Mouse (Mus musculus): Measurements from ENCODE around the gene Rasal1. TPM values are rescaled to one million over a fixed set of nuclear protein-coding genes. Genes with fewer than 3 reads are reported as not detected.

Rasal1 gene
- polyA plus RNA-seq, 1 experiment from 2014 or later, result 0.08 TPM

DNA sequence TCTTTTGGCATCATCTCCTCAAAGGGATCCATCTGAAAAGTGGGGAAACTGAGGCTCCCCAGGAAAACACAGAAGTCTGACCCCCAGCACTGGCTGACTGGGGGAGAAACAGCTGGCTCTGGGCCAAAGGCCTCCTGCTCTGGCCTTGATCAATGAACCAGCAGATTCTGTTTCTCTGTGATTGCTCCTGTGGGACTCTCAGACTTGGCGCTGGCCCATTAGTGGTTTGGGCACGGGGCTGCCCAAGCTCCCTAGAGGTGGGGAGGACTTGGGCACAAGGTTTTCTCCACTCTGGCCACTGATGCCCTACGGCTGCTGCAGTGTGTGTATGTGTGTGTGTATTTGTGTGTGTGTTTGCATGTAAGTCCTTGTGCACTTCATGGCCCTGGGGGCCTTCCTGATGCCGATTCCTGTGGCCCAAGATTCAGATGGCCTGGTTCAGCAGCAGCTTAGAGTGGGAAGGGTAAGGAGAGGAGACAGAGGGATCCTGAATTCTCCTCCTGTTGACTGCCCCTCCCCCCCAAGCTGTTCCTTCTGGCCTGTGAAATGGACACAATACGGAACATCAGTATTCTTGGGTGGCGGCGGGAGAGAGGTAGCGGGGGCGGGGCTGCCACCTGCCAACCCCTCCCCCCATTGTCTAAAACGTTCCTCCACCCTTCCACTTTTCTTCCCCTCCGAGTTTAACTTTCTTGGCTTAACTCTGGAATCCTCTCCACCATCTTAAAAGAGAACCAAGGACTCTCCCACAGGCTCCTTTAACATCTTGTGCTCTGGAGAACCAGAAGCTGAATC lies 52.6 kb downstream of the Rasal1 start:
- Histone ChIP-seq H3K4me3 (ENCODE audit: low read depth, low read length) (no peak overlapping the region), H3K9ac (ENCODE audit: low read length) (no peak overlapping the region), H3K9me3 (ENCODE audit: control insufficient read depth, low read length) (no peaks in the 10 kb centered on the region), H3K27ac (replicated peaks) (no peak overlapping the region), H3K4me2 (replicated peaks; ENCODE audit: low read depth) (no peak overlapping the region), H3K4me1 (replicated peaks; ENCODE audit: control insufficient read depth, insufficient read depth) (no peaks in the 10 kb centered on the region), H3K36me3 (ENCODE audit: control insufficient read depth, insufficient read depth, low read length) (no peaks in the 10 kb centered on the region), H3K27me3 (ENCODE audit: control insufficient read depth, insufficient read depth, low read length) (no peaks in the 10 kb centered on the region)
- no peak for ATAC-seq (ENCODE audit: low FRiP score, low TSS enrichment)
- TF ChIP-seq CTCF (IDR thresholded peaks at IDR 0.05; ENCODE audit: low read depth), result no peak
- no peak for DNase-seq (ENCODE audit: low spot score)
- 66% methylated on average over 11 of the region's 11 CpGs for WGBS

DNA sequence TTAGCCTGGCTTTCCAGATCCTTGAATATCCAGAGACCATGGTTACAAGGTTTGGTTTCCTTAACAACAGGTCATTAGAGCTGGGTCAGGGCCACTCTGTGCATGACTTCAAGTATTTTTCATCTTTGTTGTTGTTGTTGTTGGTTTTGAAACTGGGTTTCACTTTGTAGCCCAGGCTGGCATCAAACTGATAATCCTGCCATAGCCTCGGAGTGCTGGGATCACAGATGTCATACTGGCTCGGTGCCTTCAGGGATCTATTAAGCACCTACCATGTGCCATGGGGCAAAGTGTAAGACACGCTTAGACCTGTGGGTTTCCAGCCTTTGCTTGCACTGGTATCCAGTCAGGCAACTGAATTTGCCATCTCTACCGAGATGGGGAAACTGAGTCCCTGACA lies 53.8 kb downstream of the Rasal1 start:
- Histone ChIP-seq H3K4me2 (replicated peaks; ENCODE audit: low read depth) (no peak overlapping the region), H3K9me3 (ENCODE audit: control insufficient read depth, low read length) (no peaks in the 10 kb centered on the region), H3K27me3 (ENCODE audit: control insufficient read depth, insufficient read depth, low read length) (no peaks in the 10 kb centered on the region), H3K4me1 (replicated peaks; ENCODE audit: control insufficient read depth, insufficient read depth) (no peaks in the 10 kb centered on the region), H3K36me3 (ENCODE audit: control insufficient read depth, insufficient read depth, low read length) (no peaks in the 10 kb centered on the region), H3K9ac (ENCODE audit: low read length) (no peak overlapping the region), H3K4me3 (ENCODE audit: low read depth, low read length) (no peak overlapping the region), H3K27ac (replicated peaks) (no peak overlapping the region)
- 68% methylated on average over 4 of the region's 4 CpGs for WGBS
- TF ChIP-seq CTCF (IDR thresholded peaks at IDR 0.05; ENCODE audit: low read depth) (no peak), EP300 (optimal IDR thresholded peaks at IDR 0.05) (no peak)
- ATAC-seq (ENCODE audit: low FRiP score, low TSS enrichment) (no peak), DNase-seq (ENCODE audit: low spot score) (no peak)

DNA sequence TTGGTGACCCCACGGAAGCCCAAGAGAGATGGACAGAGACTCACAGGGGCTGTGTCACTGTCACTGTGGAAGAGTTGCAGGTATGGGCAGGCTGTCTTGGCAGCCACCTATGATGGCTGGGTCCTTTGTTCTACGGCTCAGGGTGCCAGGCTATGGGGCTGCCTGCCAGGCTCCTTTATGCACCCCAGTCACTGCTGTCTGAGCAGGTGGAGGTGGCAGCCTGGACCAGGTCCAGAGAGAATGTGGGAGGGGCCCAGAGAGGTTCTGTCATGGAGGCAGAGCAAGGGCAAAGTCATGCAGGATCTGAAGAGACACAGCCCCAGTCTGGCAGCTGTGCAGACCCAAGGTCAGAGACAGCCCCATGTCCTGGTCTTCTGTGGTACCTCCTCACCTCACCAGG lies 54.4 kb downstream of the Rasal1 start:
- Histone ChIP-seq H3K36me3 (ENCODE audit: control insufficient read depth, insufficient read depth, low read length) (no peaks in the 10 kb centered on the region), H3K4me1 (replicated peaks; ENCODE audit: control insufficient read depth, insufficient read depth) (no peaks in the 10 kb centered on the region), H3K4me2 (replicated peaks; ENCODE audit: low read depth) (no peak overlapping the region), H3K9ac (ENCODE audit: low read length) (no peak overlapping the region), H3K27me3 (ENCODE audit: control insufficient read depth, insufficient read depth, low read length) (no peaks in the 10 kb centered on the region), H3K27ac (replicated peaks) (no peak overlapping the region), H3K9me3 (ENCODE audit: control insufficient read depth, low read length) (no peaks in the 10 kb centered on the region), H3K4me3 (ENCODE audit: low read depth, low read length) (no peak overlapping the region)
- DNase-seq (ENCODE audit: low spot score), result no peak
- no peak for ATAC-seq (ENCODE audit: low FRiP score, low TSS enrichment)
- 53% methylated on average over 2 of the region's 2 CpGs for WGBS
- TF ChIP-seq CTCF (IDR thresholded peaks at IDR 0.05; ENCODE audit: low read depth), result no peak

DNA sequence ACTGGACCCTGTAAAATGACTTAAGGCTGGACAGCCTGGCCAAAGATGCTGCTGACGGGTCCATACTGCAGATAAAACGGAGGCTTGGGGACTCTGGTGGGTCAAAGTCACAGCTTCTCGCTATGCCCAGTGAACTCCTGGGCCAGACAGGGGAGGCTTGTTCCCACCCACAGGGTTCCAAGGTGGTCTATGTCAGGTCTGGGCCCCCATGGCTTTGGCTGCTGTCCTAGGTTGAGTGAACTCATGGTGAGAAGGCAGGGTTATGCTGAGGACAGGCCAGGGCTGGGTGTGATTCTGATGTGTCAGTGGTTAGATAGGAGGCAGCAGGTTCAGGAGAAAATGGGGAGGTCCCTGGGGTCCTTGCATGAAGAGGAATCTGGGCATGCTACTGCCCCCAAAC lies 55.0 kb downstream of the Rasal1 start:
- Histone ChIP-seq H3K27ac (replicated peaks) (no peak overlapping the region), H3K4me2 (replicated peaks; ENCODE audit: low read depth) (no peak overlapping the region), H3K9ac (ENCODE audit: low read length) (no peak overlapping the region), H3K4me1 (replicated peaks; ENCODE audit: control insufficient read depth, insufficient read depth) (no peaks in the 10 kb centered on the region), H3K9me3 (ENCODE audit: control insufficient read depth, low read length) (no peaks in the 10 kb centered on the region), H3K36me3 (ENCODE audit: control insufficient read depth, insufficient read depth, low read length) (no peaks in the 10 kb centered on the region), H3K4me3 (ENCODE audit: low read depth, low read length) (no peak overlapping the region), H3K27me3 (ENCODE audit: control insufficient read depth, insufficient read depth, low read length) (no peaks in the 10 kb centered on the region)
- TF ChIP-seq EP300 (optimal IDR thresholded peaks at IDR 0.05), result no peak
- TF ChIP-seq CTCF (IDR thresholded peaks at IDR 0.05; ENCODE audit: low read depth), result no peak
- ATAC-seq (ENCODE audit: low FRiP score, low TSS enrichment) (no peak), DNase-seq (ENCODE audit: low spot score) (no peak)
- WGBS, result 75% methylated on average over 3 of the region's 3 CpGs

DNA sequence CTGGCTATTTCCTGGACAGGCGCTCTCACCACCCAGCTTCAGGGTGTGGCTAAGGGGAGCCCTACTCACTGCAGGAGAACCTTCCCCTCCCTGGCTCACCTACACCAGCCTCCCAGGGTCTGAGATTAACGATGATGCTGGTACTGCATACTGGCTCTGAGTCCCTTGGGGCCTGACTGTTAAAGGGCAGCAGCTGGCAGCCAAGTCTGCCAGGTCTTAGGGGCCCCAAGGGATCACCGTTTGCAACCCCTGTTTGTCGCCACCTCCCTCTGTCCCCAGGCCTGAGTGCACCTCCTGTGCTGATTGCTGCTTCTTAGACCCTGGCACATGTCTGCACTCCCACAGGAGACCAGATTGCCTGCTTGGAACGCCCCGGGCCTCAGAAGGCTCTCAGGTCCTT lies 55.8 kb downstream of the Rasal1 start:
- H3K36me3 ChIP-seq (ENCODE audit: control insufficient read depth, insufficient read depth, low read length), result no peaks in the 10 kb centered on the region
- no peaks in the 10 kb centered on the region for H3K4me1 ChIP-seq (replicated peaks; ENCODE audit: control insufficient read depth, insufficient read depth)
- ATAC-seq (ENCODE audit: low FRiP score, low TSS enrichment) (no peak), DNase-seq (ENCODE audit: low spot score) (no peak)
- H3K4me3 ChIP-seq (ENCODE audit: low read depth, low read length), result no peak overlapping the region
- no peaks in the 10 kb centered on the region for H3K9me3 ChIP-seq (ENCODE audit: control insufficient read depth, low read length)
- TF ChIP-seq CTCF (IDR thresholded peaks at IDR 0.05; ENCODE audit: low read depth), result no peak
- TF ChIP-seq EP300 (optimal IDR thresholded peaks at IDR 0.05), result no peak
- H3K4me2 ChIP-seq (replicated peaks; ENCODE audit: low read depth), result no peak overlapping the region
- no peak overlapping the region for H3K27ac ChIP-seq (replicated peaks)
- H3K9ac ChIP-seq (ENCODE audit: low read length), result no peak overlapping the region
- no peaks in the 10 kb centered on the region for H3K27me3 ChIP-seq (ENCODE audit: control insufficient read depth, insufficient read depth, low read length)
- 63% methylated on average over 6 of the region's 6 CpGs for WGBS

DNA sequence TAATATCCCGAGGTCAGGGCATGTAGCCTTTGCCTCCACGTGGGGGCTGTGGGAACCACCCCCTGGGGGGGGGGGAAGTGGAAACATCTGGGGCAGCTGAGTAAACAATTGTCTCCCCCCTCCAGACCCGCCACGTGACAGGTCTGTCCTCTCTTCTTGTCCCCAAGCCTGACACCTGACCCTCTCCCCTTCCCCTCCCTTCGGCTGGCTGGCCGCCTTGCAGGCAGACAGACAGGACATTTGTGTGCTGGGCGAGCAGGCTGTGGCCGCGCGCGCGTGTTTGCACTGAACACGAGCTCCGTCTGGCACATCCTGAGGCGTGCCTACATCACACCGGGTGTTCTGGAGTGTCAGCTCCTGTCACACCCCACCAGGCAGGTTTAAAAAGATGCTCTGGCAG lies 57.9 kb downstream of the Rasal1 start:
- Histone ChIP-seq H3K4me3 (ENCODE audit: low read depth, low read length) (no peak overlapping the region), H3K9ac (ENCODE audit: low read length) (no peak overlapping the region), H3K4me1 (replicated peaks; ENCODE audit: control insufficient read depth, insufficient read depth) (no peaks in the 10 kb centered on the region), H3K36me3 (ENCODE audit: control insufficient read depth, insufficient read depth, low read length) (no peaks in the 10 kb centered on the region), H3K4me2 (replicated peaks; ENCODE audit: low read depth) (no peak overlapping the region), H3K27ac (replicated peaks) (no peak overlapping the region), H3K9me3 (ENCODE audit: control insufficient read depth, low read length) (no peaks in the 10 kb centered on the region), H3K27me3 (ENCODE audit: control insufficient read depth, insufficient read depth, low read length) (0 out of 2 replicates have a peak, but pooled peaks cover 2% of the 10 kb centered on the region)
- no peak for TF ChIP-seq EP300 (optimal IDR thresholded peaks at IDR 0.05)
- no peak for TF ChIP-seq CTCF (IDR thresholded peaks at IDR 0.05; ENCODE audit: low read depth)
- ATAC-seq (ENCODE audit: low FRiP score, low TSS enrichment), result no peak
- DNase-seq (ENCODE audit: low spot score), result no peak
- WGBS, result 15% methylated on average over 16 of the region's 16 CpGs

Measured in stomach, postnatal 0 days (tissue).